Mouse (Mus musculus) liver, embryonic 15.5 days (tissue): ENCODE data around the gene Lamtor1. TPM values are rescaled to one million over a fixed set of nuclear protein-coding genes. Genes with fewer than 3 reads are reported as not detected.

Source experiments
- ATAC-seq: fragments of 200-750 bp; cut with Nextera tagmentation; 2 replicates; pipeline ENCODE4 v1.8.0; 2017; ENCODE audit warnings: moderate number of reproducible peaks, mild to moderate bottlenecking, moderate library complexity; ENCODE audit not compliant: insufficient read depth
- H3K27ac ChIP-seq: fragments of 300-500 bp; sonication (generic); replicated peaks from 2 replicates; pipeline ENCODE4 v1.5.1; 2015; ENCODE audit warnings: mild to moderate bottlenecking, inconsistent platforms
- H3K27me3 ChIP-seq: fragments of 300-500 bp; sonication (generic); 2 replicates; pipeline ENCODE4 v1.6.1; 2015; ENCODE audit warnings: mild to moderate bottlenecking, inconsistent platforms
- H3K36me3 ChIP-seq: fragments of 300-500 bp; sonication (generic); replicated peaks from 2 replicates; pipeline ENCODE4 v1.6.1; 2015; ENCODE audit warnings: moderate library complexity, mild to moderate bottlenecking, inconsistent platforms
- H3K4me1 ChIP-seq: fragments of 300-500 bp; sonication (generic); replicated peaks from 2 replicates; pipeline ENCODE4 v1.6.1; 2015; ENCODE audit warnings: inconsistent platforms
- H3K4me2 ChIP-seq: fragments of 300-500 bp; sonication (generic); 2 replicates; pipeline ENCODE4 v1.6.1; 2015; ENCODE audit warnings: moderate library complexity, mild to moderate bottlenecking, inconsistent platforms
- H3K4me3 ChIP-seq: fragments of 300-500 bp; sonication (generic); replicated peaks from 2 replicates; pipeline ENCODE4 v1.5.1; 2015; ENCODE audit warnings: mild to moderate bottlenecking, inconsistent platforms
- H3K9ac ChIP-seq: fragments of 300-500 bp; sonication (generic); 2 replicates; pipeline ENCODE4 v1.6.1; 2015; ENCODE audit warnings: moderate library complexity, mild to moderate bottlenecking, inconsistent platforms
- H3K9me3 ChIP-seq: fragments of 300-500 bp; sonication (generic); replicated peaks from 2 replicates; pipeline ENCODE4 v1.6.1; 2016; ENCODE audit warnings: inconsistent platforms
- WGBS: fragments of 180-500 bp; shearing (Covaris S2); methylation state at CpG from one replicate; pipeline ENCODE4 v1.1.7; 2015; ENCODE audit warnings: mixed read lengths; ENCODE audit not compliant: insufficient replicate concordance; 5-methylcytosine and 5-hydroxymethylcytosine counted together
- polyA plus RNA-seq: library from polyadenylated mRNA; unstranded; fragments of >200 nt; fragmentation: Nextera tagmentation; extraction: Ambion mirVana; gene quantifications from 2 replicates; pipeline ENCODE4 v1.2.1, GENCODE M21; 2015

The Lamtor1 gene
- polyA plus RNA-seq, 1 experiment from 2014 or later, result 69.0 TPM

DNA sequence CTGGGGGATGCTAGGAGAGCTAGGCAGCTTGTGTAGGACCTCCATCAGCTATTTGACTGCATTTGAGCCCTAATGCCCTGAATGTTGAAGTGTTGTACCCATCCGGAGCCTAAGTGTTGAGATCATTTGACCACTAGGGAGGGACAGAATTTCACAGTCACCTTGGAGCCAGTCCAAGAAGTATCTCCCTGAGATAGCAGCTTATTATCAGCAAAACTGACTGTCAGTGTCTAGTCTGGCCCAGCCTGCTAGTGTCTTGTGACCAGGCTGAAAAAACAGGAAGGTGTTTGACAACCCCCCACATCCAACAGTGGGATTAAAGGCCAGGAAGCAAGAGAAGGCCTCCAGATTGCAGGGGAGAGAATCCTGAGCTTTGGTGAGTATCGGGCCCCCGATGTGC lies 34.4 kb upstream of the Lamtor1 start:
- Histone ChIP-seq H3K4me3 (no peak overlapping the region), H3K4me1 (peaks cover 6% of the 10 kb centered on the region), H3K27ac (no peak overlapping the region), H3K9ac (no peak overlapping the region), H3K4me2 (no peak overlapping the region), H3K27me3 (no peaks in the 10 kb centered on the region), H3K36me3 (no peaks in the 10 kb centered on the region), H3K9me3 (no peaks in the 10 kb centered on the region)
- 61% methylated on average over 3 of the region's 3 CpGs for WGBS
- ATAC-seq, result no peak

- ATAC-seq, result no peak
- Histone ChIP-seq H3K9ac (no peak overlapping the region), H3K27me3 (no peaks in the 10 kb centered on the region), H3K9me3 (no peaks in the 10 kb centered on the region), H3K4me3 (no peak overlapping the region), H3K4me2 (no peak overlapping the region), H3K4me1 (peaks cover 5% of the 10 kb centered on the region), H3K27ac (no peak overlapping the region), H3K36me3 (no peaks in the 10 kb centered on the region)
- WGBS, result 59% methylated on average over 1 of the region's 1 CpGs
These were observed 29.7 kb upstream of the Lamtor1 start for GRCm38 (mm10) chr7:101875978-101876377.

DNA sequence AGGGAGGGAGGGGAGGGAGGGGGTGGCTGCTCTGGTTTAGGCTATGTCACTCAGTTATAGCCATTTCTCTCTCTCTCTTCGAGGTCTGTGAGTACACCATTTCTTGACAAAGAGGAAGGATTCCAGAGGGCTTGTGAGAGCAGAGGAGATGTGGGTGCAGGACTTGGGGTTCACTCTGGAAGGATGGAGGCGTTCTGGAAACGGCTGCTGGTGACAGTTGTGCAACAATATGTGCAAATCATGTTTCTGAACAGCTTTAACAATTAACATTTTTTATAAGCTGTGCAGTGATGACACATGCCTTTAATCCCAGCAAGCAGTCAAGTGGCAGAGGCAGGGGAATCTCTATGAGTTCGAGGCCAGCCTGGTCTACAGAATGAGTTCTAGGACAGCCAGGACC lies 24.8 kb upstream of the Lamtor1 start:
- Histone ChIP-seq H3K4me1 (no peaks in the 10 kb centered on the region), H3K27me3 (no peaks in the 10 kb centered on the region), H3K36me3 (no peaks in the 10 kb centered on the region), H3K4me3 (no peak overlapping the region), H3K4me2 (no peak overlapping the region), H3K9ac (no peak overlapping the region), H3K27ac (no peak overlapping the region), H3K9me3 (no peaks in the 10 kb centered on the region)
- ATAC-seq, result no peak
- WGBS, result 50% methylated on average over 4 of the region's 4 CpGs

DNA sequence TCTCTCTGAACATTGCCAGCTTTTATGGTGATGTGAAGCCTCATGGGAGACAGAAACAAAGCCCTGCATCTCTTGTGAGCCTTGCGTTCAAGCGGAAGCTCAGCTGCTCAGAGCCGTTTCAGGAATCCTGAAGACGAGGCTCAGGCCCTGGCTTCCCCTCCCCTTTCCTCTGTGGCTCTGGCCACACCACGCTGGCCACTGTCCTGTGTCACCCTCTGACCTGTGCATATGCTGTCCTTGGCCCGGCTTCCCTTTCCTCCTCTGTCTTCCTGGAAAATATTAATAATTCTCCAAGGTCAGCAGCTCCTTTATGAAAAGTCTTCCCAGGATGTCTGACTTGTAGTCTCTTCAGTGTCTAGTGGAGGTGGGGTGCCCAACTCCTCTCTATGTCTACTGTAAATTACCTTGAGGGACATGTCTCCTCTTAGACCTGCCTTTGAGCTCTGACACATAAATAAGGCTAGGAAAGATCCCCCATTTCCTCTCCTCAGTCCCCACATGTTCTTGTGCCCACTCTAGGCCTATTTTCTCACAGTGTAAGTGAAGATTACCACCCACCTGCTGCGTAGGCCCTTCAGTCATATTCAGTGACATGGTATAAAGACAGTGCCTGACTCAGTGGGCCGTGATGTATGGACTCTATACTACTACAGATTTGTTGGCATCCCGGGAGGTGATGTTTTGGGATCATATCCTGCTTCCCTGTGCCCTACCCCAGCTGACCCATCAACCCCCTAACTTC lies 23.1 kb upstream of the Lamtor1 start:
- no peak for ATAC-seq
- Histone ChIP-seq H3K9me3 (no peaks in the 10 kb centered on the region), H3K27ac (no peak overlapping the region), H3K9ac (no peak overlapping the region), H3K4me3 (no peak overlapping the region), H3K4me2 (no peak overlapping the region), H3K4me1 (no peaks in the 10 kb centered on the region), H3K27me3 (no peaks in the 10 kb centered on the region), H3K36me3 (no peaks in the 10 kb centered on the region)
- WGBS, result 53% methylated on average over 9 of the region's 9 CpGs

DNA sequence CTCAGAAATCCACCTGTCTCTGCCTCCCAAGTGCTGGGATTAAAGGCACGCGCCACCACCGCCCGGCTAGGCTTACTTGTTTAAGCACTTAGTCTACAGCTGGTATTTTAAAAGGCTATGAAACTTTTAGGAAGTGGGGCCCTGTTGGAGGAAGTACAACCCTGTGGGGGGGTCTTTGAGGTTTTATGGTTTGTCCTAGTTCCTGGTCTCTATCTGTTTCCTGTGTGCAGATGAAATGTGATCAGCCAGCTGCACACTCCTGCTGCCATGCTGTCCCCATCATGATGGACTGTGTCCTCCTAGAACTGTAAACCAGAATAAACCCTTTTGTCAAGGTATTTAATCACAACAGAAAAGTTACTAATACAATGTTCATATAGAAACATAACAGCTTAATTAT lies 21.5 kb upstream of the Lamtor1 start:
- 82% methylated on average over 4 of the region's 4 CpGs for WGBS

GRCm38 (mm10) chr7:101886274-101886673 lies 19.4 kb upstream of the Lamtor1 start:
- no peak overlapping the region for H3K27ac ChIP-seq
- no peaks in the 10 kb centered on the region for H3K4me1 ChIP-seq
- H3K4me2 ChIP-seq, result no peak overlapping the region
- H3K9ac ChIP-seq, result no peak overlapping the region
- H3K27me3 ChIP-seq, result peaks cover 6% of the 10 kb centered on the region
- no peak overlapping the region for H3K4me3 ChIP-seq
- 76% methylated on average over 6 of the region's 6 CpGs for WGBS
- no peaks in the 10 kb centered on the region for H3K36me3 ChIP-seq
- no peaks in the 10 kb centered on the region for H3K9me3 ChIP-seq
- ATAC-seq, result no peak

More for the DNA sequence above, 21.5 kb upstream of the Lamtor1 start:
- no peak overlapping the region for H3K9ac ChIP-seq
- H3K9me3 ChIP-seq, result no peaks in the 10 kb centered on the region
- H3K36me3 ChIP-seq, result no peaks in the 10 kb centered on the region
- H3K27me3 ChIP-seq, result peaks cover 6% of the 10 kb centered on the region
- no peak for ATAC-seq
- H3K27ac ChIP-seq, result no peak overlapping the region
- no peaks in the 10 kb centered on the region for H3K4me1 ChIP-seq
- no peak overlapping the region for H3K4me2 ChIP-seq
- H3K4me3 ChIP-seq, result no peak overlapping the region

DNA sequence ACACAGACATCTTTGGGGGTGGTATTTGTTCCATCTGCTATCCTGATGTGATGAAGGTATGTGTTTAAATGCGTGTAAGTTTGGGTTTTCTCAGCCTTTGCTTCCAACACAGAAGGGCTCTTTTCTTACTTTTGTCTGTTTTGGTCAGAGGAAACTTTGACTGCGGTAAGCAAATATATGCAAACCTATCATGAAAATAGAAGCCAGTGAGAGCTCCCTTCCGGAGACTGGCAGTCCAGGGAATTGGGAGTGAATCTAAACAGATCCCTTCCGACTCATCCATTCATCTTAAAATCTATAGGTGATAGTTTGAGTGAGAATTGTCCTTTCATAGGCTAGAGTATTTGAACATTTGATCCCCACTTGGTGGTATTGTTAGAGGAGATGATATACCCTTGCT lies 17.2 kb upstream of the Lamtor1 start:
- Histone ChIP-seq H3K27ac (no peak overlapping the region), H3K4me1 (no peaks in the 10 kb centered on the region), H3K9me3 (no peaks in the 10 kb centered on the region), H3K4me3 (no peak overlapping the region), H3K4me2 (no peak overlapping the region), H3K9ac (no peak overlapping the region), H3K27me3 (peaks cover 6% of the 10 kb centered on the region), H3K36me3 (no peaks in the 10 kb centered on the region)
- 60% methylated on average over 4 of the region's 4 CpGs for WGBS
- no peak for ATAC-seq

- no peaks in the 10 kb centered on the region for H3K9me3 ChIP-seq
- peak overlapping the region; percentile 68 for H3K4me3 ChIP-seq
- H3K4me1 ChIP-seq, result peaks cover 32% of the 10 kb centered on the region
- peak overlapping the region; percentile 61 for H3K27ac ChIP-seq
- H3K4me2 ChIP-seq, result peak overlapping the region; percentile 85
- H3K36me3 ChIP-seq, result peaks cover 14% of the 10 kb centered on the region; the same call in 1 of the 2 replicates
- ATAC-seq, result peak; percentile 0; the same call in 1 of the 2 replicates
- WGBS, result 29% methylated on average over 9 of the region's 9 CpGs
- H3K9ac ChIP-seq, result peak overlapping the region; percentile 53; the same call in 1 of the 2 replicates
- no peaks in the 10 kb centered on the region for H3K27me3 ChIP-seq
These were observed 10.0 kb upstream of the Lamtor1 start for GRCm38 (mm10) chr7:101895695-101896094.

GRCm38 (mm10) chr7:101896104-101897066 lies 9.3 kb upstream of the Lamtor1 start:
- Histone ChIP-seq H3K4me3 (peak overlapping the region; percentile 68), H3K9ac (peak overlapping the region; percentile 69), H3K4me2 (peak overlapping the region; percentile 85), H3K9me3 (no peaks in the 10 kb centered on the region), H3K36me3 (peaks cover 14% of the 10 kb centered on the region; the same call in 1 of the 2 replicates), H3K27me3 (no peaks in the 10 kb centered on the region), H3K4me1 (peaks cover 32% of the 10 kb centered on the region), H3K27ac (peak overlapping the region; percentile 89)
- WGBS, result under 1% methylated on average over 57 of the region's 57 CpGs
- peak; percentile 97 for ATAC-seq

- Histone ChIP-seq H3K4me2 (no peak overlapping the region), H3K4me3 (no peak overlapping the region), H3K27ac (0 out of 2 replicates have a peak overlapping the region, but pooled peaks have one; percentile 6), H3K4me1 (peaks cover 34% of the 10 kb centered on the region), H3K36me3 (peaks cover 21% of the 10 kb centered on the region), H3K9me3 (no peaks in the 10 kb centered on the region), H3K9ac (no peak overlapping the region), H3K27me3 (no peaks in the 10 kb centered on the region)
- no peak for ATAC-seq
- WGBS, result 82% methylated on average over 16 of the region's 16 CpGs
These were observed 5.2 kb upstream of the Lamtor1 start for GRCm38 (mm10) chr7:101900331-101901097.
